Mouse (Mus musculus) gastrocnemius, postnatal 4 days (tissue): ENCODE results near the gene Gm16429. TPM values are rescaled to one million over a fixed set of nuclear protein-coding genes. Genes with fewer than 3 reads are reported as not detected.
"Not testable (repeated sequence)": the region's sequence is repeated elsewhere in the genome, so short reads cannot be mapped to it uniquely, and the experiment has no call there.

Experiments
- DNase-seq, 2 experiments: peaks; one replicate each; pipeline ENCODE4 v3.0.0; 2021 to 2022; ENCODE audit warnings: low spot score in 2 of 2, mixed read lengths in 2 of 2
- long read RNA-seq, 2 experiments: library from polyadenylated mRNA; stranded (forward); transcript quantifications; one replicate each; pipeline ENCODE4 v2.0.0; 2021
- total RNA-seq, 2 experiments: library from RNA; stranded (reverse); gene quantifications; 2 replicates each; pipeline ENCODE4 v1.2.3; 2021

Gene Gm16429
- total RNA-seq = not detected
- long read RNA-seq, experiment 1 = 0 reads
- long read RNA-seq, experiment 2 = 0 reads

DNA sequence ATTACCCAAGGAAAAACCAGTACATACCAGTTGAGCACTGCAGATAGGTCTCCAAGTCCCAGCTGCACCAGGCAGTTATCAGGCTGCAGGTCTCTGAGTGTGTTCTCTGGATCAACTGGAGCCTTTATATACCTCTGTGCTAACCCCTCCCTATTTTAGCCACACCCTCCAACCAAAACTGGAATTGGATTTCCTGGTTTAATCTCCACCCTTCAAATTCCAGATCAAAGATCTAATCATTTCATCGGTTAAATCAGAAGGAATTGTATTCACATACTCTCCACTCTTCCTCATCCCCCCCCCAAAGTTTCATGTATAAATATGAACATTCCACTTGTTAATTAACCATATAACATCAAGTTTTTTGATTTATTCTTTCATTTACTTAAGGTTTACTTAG is at the start of gene Gm16429:
Gene Gm16429 (minus strand): TSS at position 101 of the 400 bp plus-strand sequence.
- not testable (repeated sequence) for DNase-seq

Other genes starting within 250 kb of the Gm16429 start
- not detected for gene Gm7792, start 85.3 kb downstream of the Gm16429 start, total RNA-seq
- gene BC061212, start 141.5 kb upstream of the Gm16429 start, total RNA-seq = not detected
- not detected for gene Gm6351, start 147.3 kb upstream of the Gm16429 start, total RNA-seq